Mouse (Mus musculus) limb, embryonic 15.5 days (tissue): ENCODE data around the gene Thnsl2. TPM values are rescaled to one million over a fixed set of nuclear protein-coding genes. Genes with fewer than 3 reads are reported as not detected.

Experiments
- ATAC-seq: fragments of 200-750 bp; cut with Nextera tagmentation; 2 replicates; pipeline ENCODE4 v1.8.0; 2017; ENCODE audit warnings: low read depth, moderate TSS enrichment; ENCODE audit not compliant: insufficient number of reproducible peaks, low FRiP score, low TSS enrichment
- H3K27ac ChIP-seq: fragments of 300-500 bp; sonication (generic); 2 replicates; pipeline ENCODE4 v1.5.1; 2015; ENCODE audit warnings: moderate library complexity, mild to moderate bottlenecking, inconsistent platforms
- H3K27me3 ChIP-seq: fragments of 300-500 bp; sonication (generic); 2 replicates; pipeline ENCODE4 v1.6.1; 2015; ENCODE audit warnings: inconsistent platforms
- H3K36me3 ChIP-seq: fragments of 300-500 bp; sonication (generic); 2 replicates; pipeline ENCODE4 v1.6.1; 2015; ENCODE audit warnings: inconsistent platforms
- H3K4me1 ChIP-seq: fragments of 300-500 bp; sonication (generic); 2 replicates; pipeline ENCODE4 v1.6.1; 2015; ENCODE audit warnings: inconsistent platforms
- H3K4me2 ChIP-seq: fragments of 300-500 bp; sonication (generic); 2 replicates; pipeline ENCODE4 v1.6.1; 2015; ENCODE audit warnings: mild to moderate bottlenecking, inconsistent platforms
- H3K4me3 ChIP-seq: fragments of 300-500 bp; sonication (generic); 2 replicates; pipeline ENCODE4 v1.5.1; 2015; ENCODE audit warnings: mild to moderate bottlenecking, inconsistent platforms
- H3K9ac ChIP-seq: fragments of 300-500 bp; sonication (generic); 2 replicates; pipeline ENCODE4 v1.6.1; 2015; ENCODE audit warnings: inconsistent platforms
- H3K9me3 ChIP-seq: fragments of 300-500 bp; sonication (generic); 2 replicates; pipeline ENCODE4 v1.6.1; 2016; ENCODE audit warnings: inconsistent platforms
- WGBS: fragments of 180-500 bp; shearing (Covaris S2); methylation state at CpG from one replicate; pipeline ENCODE4 v1.1.7; 2015; 5-methylcytosine and 5-hydroxymethylcytosine counted together
- polyA plus RNA-seq: library from polyadenylated mRNA; unstranded; fragments of >200 nt; fragmentation: Nextera tagmentation; extraction: Ambion mirVana; gene quantifications from 2 replicates; pipeline ENCODE4 v1.2.1, GENCODE M21; 2015

Thnsl2 gene
- polyA plus RNA-seq, 1 experiment from 2014 or later = 8.3 TPM

GRCm38 (mm10) chr6:71156674-71157326, 12.6 kb upstream of the Thnsl2 start:
- Histone ChIP-seq H3K9ac (no peak overlapping the region), H3K36me3 (no peaks in the 10 kb centered on the region), H3K9me3 (no peaks in the 10 kb centered on the region), H3K27me3 (no peaks in the 10 kb centered on the region), H3K4me2 (no peak overlapping the region), H3K4me3 (no peak overlapping the region), H3K27ac (no peak overlapping the region), H3K4me1 (no peaks in the 10 kb centered on the region)
- WGBS = 61% methylated on average over 5 of the region's 5 CpGs
- no peak for ATAC-seq

- 79% methylated on average over 6 of the region's 6 CpGs for WGBS
- no peak overlapping the region for H3K27ac ChIP-seq
Measured at GRCm38 (mm10) chr6:71154861-71155260, 10.6 kb upstream of the Thnsl2 start.

GRCm38 (mm10) chr6:71153486-71153885, 9.2 kb upstream of the Thnsl2 start:
- H3K4me2 ChIP-seq = no peak overlapping the region

More at GRCm38 (mm10) chr6:71154861-71155260, 10.6 kb upstream of the Thnsl2 start:
- H3K4me1 ChIP-seq = no peaks in the 10 kb centered on the region
- H3K36me3 ChIP-seq = no peaks in the 10 kb centered on the region
- H3K4me3 ChIP-seq = no peak overlapping the region
- no peak overlapping the region for H3K4me2 ChIP-seq
- H3K27me3 ChIP-seq = no peaks in the 10 kb centered on the region
- H3K9ac ChIP-seq = no peak overlapping the region
- no peaks in the 10 kb centered on the region for H3K9me3 ChIP-seq
- no peak for ATAC-seq

GRCm38 (mm10) chr6:71151098-71151497, 6.9 kb upstream of the Thnsl2 start:
- Histone ChIP-seq H3K9me3 (no peaks in the 10 kb centered on the region), H3K4me1 (no peaks in the 10 kb centered on the region), H3K4me2 (no peak overlapping the region), H3K27ac (no peak overlapping the region), H3K9ac (no peak overlapping the region), H3K4me3 (no peak overlapping the region), H3K36me3 (no peaks in the 10 kb centered on the region), H3K27me3 (no peaks in the 10 kb centered on the region)
- WGBS = 50% methylated on average over 10 of the region's 10 CpGs
- ATAC-seq = no peak

More at GRCm38 (mm10) chr6:71153486-71153885, 9.2 kb upstream of the Thnsl2 start:
- Histone ChIP-seq H3K9ac (no peak overlapping the region), H3K9me3 (no peaks in the 10 kb centered on the region), H3K4me1 (no peaks in the 10 kb centered on the region), H3K27ac (no peak overlapping the region), H3K36me3 (no peaks in the 10 kb centered on the region), H3K27me3 (no peaks in the 10 kb centered on the region), H3K4me3 (no peak overlapping the region)
- no peak for ATAC-seq
- WGBS = 79% methylated on average over 4 of the region's 4 CpGs

GRCm38 (mm10) chr6:71149534-71149933, 5.3 kb upstream of the Thnsl2 start:
- no peaks in the 10 kb centered on the region for H3K27me3 ChIP-seq
- no peak overlapping the region for H3K27ac ChIP-seq
- no peaks in the 10 kb centered on the region for H3K9me3 ChIP-seq
- H3K4me3 ChIP-seq = no peak overlapping the region
- no peaks in the 10 kb centered on the region for H3K36me3 ChIP-seq
- WGBS = 15% methylated on average over 5 of the region's 5 CpGs
- no peaks in the 10 kb centered on the region for H3K4me1 ChIP-seq
- no peak for ATAC-seq
- no peak overlapping the region for H3K9ac ChIP-seq
- H3K4me2 ChIP-seq = no peak overlapping the region

GRCm38 (mm10) chr6:71148336-71148735, 4.1 kb upstream of the Thnsl2 start:
- WGBS = 70% methylated on average over 6 of the region's 6 CpGs
- Histone ChIP-seq H3K4me1 (peaks cover 1% of the 10 kb centered on the region), H3K4me3 (no peak overlapping the region), H3K9ac (no peak overlapping the region), H3K27ac (no peak overlapping the region), H3K4me2 (no peak overlapping the region), H3K9me3 (no peaks in the 10 kb centered on the region), H3K27me3 (no peaks in the 10 kb centered on the region), H3K36me3 (no peaks in the 10 kb centered on the region)
- ATAC-seq = no peak

GRCm38 (mm10) chr6:71145288-71145989, 1.2 kb upstream of the Thnsl2 start:
- Histone ChIP-seq H3K4me1 (peaks cover 6% of the 10 kb centered on the region), H3K27me3 (no peaks in the 10 kb centered on the region), H3K36me3 (no peaks in the 10 kb centered on the region), H3K9ac (no peak overlapping the region), H3K4me3 (no peak overlapping the region), H3K4me2 (no peak overlapping the region), H3K27ac (no peak overlapping the region), H3K9me3 (no peaks in the 10 kb centered on the region)
- ATAC-seq = no peak
- WGBS = 67% methylated on average over 3 of the region's 3 CpGs

GRCm38 (mm10) chr6:71143154-71143893, 915 bp downstream of the Thnsl2 start:
- H3K9ac ChIP-seq = peak overlapping the region; percentile 77
- no peaks in the 10 kb centered on the region for H3K27me3 ChIP-seq
- under 1% methylated on average over 19 of the region's 19 CpGs for WGBS
- H3K4me2 ChIP-seq = peak overlapping the region; percentile 84
- peaks cover 6% of the 10 kb centered on the region for H3K4me1 ChIP-seq
- ATAC-seq = no peak
- H3K36me3 ChIP-seq = no peaks in the 10 kb centered on the region
- H3K9me3 ChIP-seq = no peaks in the 10 kb centered on the region
- H3K27ac ChIP-seq = peak overlapping the region; percentile 87
- H3K4me3 ChIP-seq = peak overlapping the region; percentile 64

- Histone ChIP-seq H3K4me3 (no peak overlapping the region), H3K36me3 (no peaks in the 10 kb centered on the region), H3K4me2 (no peak overlapping the region), H3K9me3 (no peaks in the 10 kb centered on the region), H3K27me3 (no peaks in the 10 kb centered on the region), H3K9ac (no peak overlapping the region), H3K27ac (no peak overlapping the region), H3K4me1 (no peaks in the 10 kb centered on the region)
- ATAC-seq = no peak
- WGBS = 86% methylated on average over 3 of the region's 3 CpGs
Measured at GRCm38 (mm10) chr6:71135031-71135430, 9.2 kb downstream of the Thnsl2 start.

GRCm38 (mm10) chr6:71133559-71133958, 10.7 kb downstream of the Thnsl2 start:
- WGBS = 80% methylated on average over 11 of the region's 11 CpGs
- Histone ChIP-seq H3K9me3 (no peaks in the 10 kb centered on the region), H3K4me1 (no peaks in the 10 kb centered on the region), H3K4me3 (no peak overlapping the region), H3K4me2 (no peak overlapping the region), H3K9ac (no peak overlapping the region), H3K27ac (no peak overlapping the region), H3K27me3 (no peaks in the 10 kb centered on the region), H3K36me3 (no peaks in the 10 kb centered on the region)
- ATAC-seq = no peak

- Histone ChIP-seq H3K36me3 (no peaks in the 10 kb centered on the region), H3K27me3 (no peaks in the 10 kb centered on the region), H3K9me3 (no peaks in the 10 kb centered on the region), H3K27ac (no peak overlapping the region), H3K4me2 (no peak overlapping the region), H3K4me3 (no peak overlapping the region), H3K4me1 (no peaks in the 10 kb centered on the region), H3K9ac (no peak overlapping the region)
- ATAC-seq = no peak
Measured at GRCm38 (mm10) chr6:71131038-71131437, 13.2 kb downstream of the Thnsl2 start.

- Histone ChIP-seq H3K27ac (no peak overlapping the region), H3K4me2 (no peak overlapping the region), H3K4me3 (no peak overlapping the region), H3K4me1 (no peaks in the 10 kb centered on the region), H3K9ac (no peak overlapping the region), H3K9me3 (no peaks in the 10 kb centered on the region), H3K27me3 (no peaks in the 10 kb centered on the region), H3K36me3 (no peaks in the 10 kb centered on the region)
- ATAC-seq = no peak
- 83% methylated on average over 1 of the region's 1 CpGs for WGBS
Measured at GRCm38 (mm10) chr6:71130269-71130668, 14.0 kb downstream of the Thnsl2 start.
